Mouse (Mus musculus) hindbrain, embryonic 11.5 days (tissue): ENCODE measurements at regions not wholly inside any gene's neighbourhood (a gene's known extent, or its start where the extent isn't known, plus 50 kb on each side); places are given as distances from the start of the nearest gene placed in this dataset.
"Not testable (repeated sequence)": the region's sequence is repeated elsewhere in the genome, so short reads cannot be mapped to it uniquely, and the experiment has no call there.

Source experiments
- ATAC-seq: fragments of 200-750 bp; cut with Nextera tagmentation; 2 replicates; pipeline ENCODE4 v1.8.0; 2017; ENCODE audit warnings: mild to moderate bottlenecking, moderate TSS enrichment, moderate library complexity; ENCODE audit not compliant: low FRiP score
- DNase-seq: peaks from one replicate; pipeline ENCODE4 v3.0.0-alpha.2; 2015; ENCODE audit warnings: low spot score
- H3K27ac ChIP-seq: fragments of 300-500 bp; sonication (generic); 2 replicates; pipeline ENCODE4 v1.5.1; 2014; ENCODE audit warnings: mild to moderate bottlenecking, low read depth, low read length
- H3K27me3 ChIP-seq: fragments of 300-500 bp; sonication (generic); 2 replicates; pipeline ENCODE4 v1.6.1; 2014; ENCODE audit warnings: mild to moderate bottlenecking, low read length, moderate library complexity, mixed read lengths; ENCODE audit not compliant: control insufficient read depth, insufficient read depth
- H3K36me3 ChIP-seq: fragments of 300-500 bp; sonication (generic); 2 replicates; pipeline ENCODE4 v1.6.1; 2014; ENCODE audit warnings: mild to moderate bottlenecking, low read length, moderate library complexity, mixed read lengths; ENCODE audit not compliant: control insufficient read depth, insufficient read depth
- H3K4me1 ChIP-seq: fragments of 300-500 bp; sonication (generic); replicated peaks from 2 replicates; pipeline ENCODE4 v1.6.1; 2014; ENCODE audit warnings: low read length, mixed read lengths; ENCODE audit not compliant: control insufficient read depth, insufficient read depth
- H3K4me2 ChIP-seq: fragments of 300-500 bp; sonication (generic); replicated peaks from 2 replicates; pipeline ENCODE4 v1.6.1; 2014; ENCODE audit warnings: mild to moderate bottlenecking, low read depth, low read length
- H3K4me3 ChIP-seq: fragments of 300-500 bp; sonication (generic); 2 replicates; pipeline ENCODE4 v1.5.1; 2014; ENCODE audit warnings: low read depth, low read length
- H3K9ac ChIP-seq: fragments of 300-500 bp; sonication (generic); 2 replicates; pipeline ENCODE4 v1.6.1; 2014; ENCODE audit warnings: low read depth, low read length
- H3K9me3 ChIP-seq: fragments of 300-500 bp; sonication (generic); 2 replicates; pipeline ENCODE4 v1.6.1; 2016; ENCODE audit warnings: low read length; ENCODE audit not compliant: control insufficient read depth
- WGBS: fragments of 180-500 bp; shearing (Covaris S2); extraction: QIAGEN DNeasy Blood & Tissue Kit; methylation state at CpG from one replicate; pipeline ENCODE4 v1.1.7; 2014; 5-methylcytosine and 5-hydroxymethylcytosine counted together

DNA sequence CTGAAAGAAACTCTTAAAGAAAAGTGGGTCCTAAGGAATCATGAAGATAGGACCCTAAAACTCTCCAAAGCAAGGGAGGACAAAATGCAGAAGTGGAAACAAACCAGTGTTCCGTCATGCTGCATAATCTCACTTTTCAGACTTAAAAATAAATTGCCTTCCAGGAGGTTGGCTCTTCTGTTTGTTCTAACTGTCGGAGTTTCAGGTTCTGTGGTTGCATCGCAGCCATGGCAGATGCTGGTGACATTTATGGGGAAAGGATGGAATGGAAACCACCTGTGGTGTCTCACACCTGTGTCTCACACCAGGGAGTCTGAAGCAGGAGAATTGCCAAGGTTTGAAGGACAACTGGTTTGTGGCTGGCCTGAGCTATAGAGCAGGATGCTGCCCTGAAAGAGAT is 50.9 kb upstream of the Hivep1 start:
- no peak overlapping the region for H3K4me3 ChIP-seq
- ATAC-seq (no peak), DNase-seq (no peak)
- no peaks in the 10 kb centered on the region for H3K36me3 ChIP-seq
- H3K27ac ChIP-seq, result no peak overlapping the region
- no peak overlapping the region for H3K9ac ChIP-seq
- H3K27me3 ChIP-seq, result no peaks in the 10 kb centered on the region
- 76% methylated on average over 3 of the region's 3 CpGs for WGBS
- no peak overlapping the region for H3K4me2 ChIP-seq
- H3K4me1 ChIP-seq, result no peaks in the 10 kb centered on the region
- no peaks in the 10 kb centered on the region for H3K9me3 ChIP-seq

DNA sequence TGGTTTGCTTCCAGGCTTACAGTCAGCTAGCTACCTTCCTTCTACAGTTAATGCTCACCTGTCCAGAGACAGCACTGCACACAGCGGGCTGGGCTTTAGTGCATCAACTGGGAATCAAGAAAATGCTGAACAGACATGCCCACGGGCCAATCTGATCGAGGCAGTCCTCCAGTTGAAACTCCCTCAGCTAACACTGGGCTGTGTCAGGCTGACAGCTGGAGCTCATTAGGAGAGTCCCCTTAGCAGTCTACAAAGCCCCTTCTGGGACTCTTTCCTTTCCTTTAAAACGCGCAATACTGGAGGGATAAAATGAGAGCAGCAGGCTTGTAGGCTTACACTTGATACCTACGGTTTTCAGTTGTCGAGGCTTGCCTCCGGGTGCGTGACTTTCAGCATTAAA is 53.9 kb upstream of the Hivep1 start:
- ATAC-seq (no peak), DNase-seq (peak; percentile 31)
- Histone ChIP-seq H3K4me1 (no peaks in the 10 kb centered on the region), H3K27me3 (no peaks in the 10 kb centered on the region), H3K4me3 (no peak overlapping the region), H3K9me3 (no peaks in the 10 kb centered on the region), H3K36me3 (no peaks in the 10 kb centered on the region), H3K9ac (no peak overlapping the region), H3K4me2 (no peak overlapping the region), H3K27ac (no peak overlapping the region)
- WGBS, result 58% methylated on average over 9 of the region's 9 CpGs

DNA sequence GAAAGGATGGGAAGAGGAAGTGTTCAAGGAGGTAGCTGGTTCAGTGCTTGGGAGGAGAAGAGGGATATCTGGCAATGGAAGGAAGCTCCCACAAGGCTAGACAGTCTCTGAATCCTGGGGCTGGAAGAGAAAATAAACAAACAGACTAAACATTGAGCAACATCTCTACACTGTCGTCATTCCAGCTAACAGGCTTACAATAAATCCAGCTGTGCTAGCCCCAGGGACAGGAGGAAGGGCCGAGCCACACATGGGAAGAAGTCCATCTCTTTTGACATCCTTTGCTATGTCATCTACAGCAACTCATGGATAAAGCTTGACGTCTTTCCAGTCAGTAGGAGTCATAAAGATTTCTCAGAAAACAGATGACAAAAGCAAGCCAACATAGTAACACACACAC is 57.7 kb upstream of the Hivep1 start:
- no peaks in the 10 kb centered on the region for H3K27me3 ChIP-seq
- DNase-seq (no peak), ATAC-seq (no peak)
- H3K36me3 ChIP-seq, result no peaks in the 10 kb centered on the region
- no peak overlapping the region for H3K4me3 ChIP-seq
- H3K27ac ChIP-seq, result no peak overlapping the region
- no peak overlapping the region for H3K9ac ChIP-seq
- no peaks in the 10 kb centered on the region for H3K4me1 ChIP-seq
- 68% methylated on average over 3 of the region's 3 CpGs for WGBS
- H3K4me2 ChIP-seq, result no peak overlapping the region
- H3K9me3 ChIP-seq, result no peaks in the 10 kb centered on the region

DNA sequence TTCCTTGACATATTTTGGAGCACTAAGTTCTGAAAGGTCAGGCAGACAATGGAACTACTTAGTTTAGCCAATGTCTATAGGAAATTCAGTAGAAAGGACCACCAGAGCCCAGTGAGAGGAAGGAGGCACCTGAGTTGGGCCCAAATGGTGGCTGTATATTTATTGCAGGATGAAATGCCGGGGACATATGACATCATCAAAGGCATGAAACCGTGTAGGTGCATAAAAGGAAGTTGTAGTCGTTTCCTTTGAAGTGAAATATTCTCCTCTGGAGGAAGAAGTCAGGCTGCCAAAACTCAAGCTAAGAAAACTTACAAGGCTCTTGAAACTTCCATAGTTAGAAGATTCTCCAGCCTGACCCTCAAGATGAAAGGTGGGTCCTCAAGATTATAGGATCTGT is 75.9 kb upstream of the Hivep1 start:
- H3K36me3 ChIP-seq, result no peaks in the 10 kb centered on the region
- no peaks in the 10 kb centered on the region for H3K9me3 ChIP-seq
- H3K27ac ChIP-seq, result no peak overlapping the region
- no peaks in the 10 kb centered on the region for H3K27me3 ChIP-seq
- ATAC-seq, result no peak
- no peak overlapping the region for H3K4me2 ChIP-seq
- no peaks in the 10 kb centered on the region for H3K4me1 ChIP-seq
- no peak overlapping the region for H3K9ac ChIP-seq
- H3K4me3 ChIP-seq, result no peak overlapping the region
- DNase-seq, result no peak
- WGBS, result 81% methylated on average over 3 of the region's 3 CpGs

DNA sequence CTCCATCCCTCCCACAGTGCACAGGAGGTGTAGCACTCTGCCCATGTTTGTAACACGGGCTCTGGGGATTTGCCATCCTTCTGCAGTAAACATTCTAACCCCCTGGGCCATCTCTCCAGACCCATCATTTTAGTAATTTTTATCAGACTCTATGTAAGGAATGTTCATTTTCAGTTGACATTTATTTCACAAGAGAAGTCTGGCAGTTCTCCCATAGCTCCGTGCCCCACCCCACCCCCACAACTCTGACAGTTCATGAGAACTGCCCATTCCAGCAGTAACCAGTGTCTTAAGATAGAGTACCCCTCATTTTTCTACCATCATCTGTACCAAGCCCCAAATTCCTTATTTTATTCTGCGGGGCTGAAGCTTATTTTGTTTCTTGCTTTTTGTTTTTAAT is 88.9 kb upstream of the Hivep1 start:
- no peak overlapping the region for H3K4me3 ChIP-seq
- H3K4me2 ChIP-seq, result no peak overlapping the region
- H3K36me3 ChIP-seq, result no peaks in the 10 kb centered on the region
- DNase-seq (no peak), ATAC-seq (no peak)
- no peak overlapping the region for H3K9ac ChIP-seq
- 79% methylated on average over 3 of the region's 3 CpGs for WGBS
- H3K27ac ChIP-seq, result no peak overlapping the region
- no peaks in the 10 kb centered on the region for H3K4me1 ChIP-seq
- no peaks in the 10 kb centered on the region for H3K27me3 ChIP-seq
- H3K9me3 ChIP-seq, result no peaks in the 10 kb centered on the region

DNA sequence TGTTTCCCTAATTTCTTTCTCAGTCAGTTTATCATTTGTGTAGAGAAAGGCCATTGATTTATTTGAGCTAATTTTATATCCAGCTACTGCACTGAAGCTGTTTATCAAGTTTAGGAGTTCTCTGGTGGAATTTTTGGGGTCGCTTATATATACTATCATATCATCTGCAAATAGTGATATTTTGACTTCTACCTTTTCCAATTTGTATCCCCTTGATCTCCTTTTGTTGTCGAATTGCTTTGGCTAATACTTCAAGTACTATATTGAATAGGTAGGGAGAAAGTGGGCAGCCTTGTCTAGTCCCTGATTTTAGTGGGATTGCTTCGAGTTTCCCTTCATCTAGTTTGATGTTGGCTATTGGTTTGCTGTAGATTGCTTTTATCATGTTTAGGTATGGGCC is 90.9 kb upstream of the Hivep1 start:
- H3K36me3 ChIP-seq, H3K27ac ChIP-seq, H3K9ac ChIP-seq, H3K4me2 ChIP-seq, H3K4me1 ChIP-seq, ATAC-seq, H3K9me3 ChIP-seq, DNase-seq, H3K4me3 ChIP-seq, H3K27me3 ChIP-seq: not testable (repeated sequence)
- WGBS, result 84% methylated on average over 3 of the region's 3 CpGs

DNA sequence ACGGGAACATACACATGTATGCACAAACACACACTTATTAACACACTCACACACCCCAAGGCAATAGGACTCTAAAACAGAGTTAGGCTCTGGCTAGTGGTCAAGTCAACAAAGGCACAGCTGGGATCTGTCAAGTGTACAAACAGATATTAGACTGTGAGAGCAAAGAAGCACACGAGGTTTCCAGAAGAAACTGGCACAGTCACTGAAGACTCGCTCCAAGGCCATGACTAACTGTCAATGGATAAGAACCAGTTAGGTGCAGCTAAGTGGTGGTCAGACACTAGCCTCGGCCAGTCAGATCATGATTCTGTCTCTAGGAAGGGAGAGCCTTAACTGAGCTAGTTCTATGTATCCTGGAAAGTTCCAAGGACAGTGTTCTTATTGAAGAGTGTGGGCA is 93.9 kb upstream of the Hivep1 start:
- Histone ChIP-seq H3K9ac (no peak overlapping the region), H3K4me3 (no peak overlapping the region), H3K27ac (no peak overlapping the region), H3K27me3 (no peaks in the 10 kb centered on the region), H3K4me2 (no peak overlapping the region), H3K4me1 (no peaks in the 10 kb centered on the region), H3K36me3 (no peaks in the 10 kb centered on the region), H3K9me3 (no peaks in the 10 kb centered on the region)
- WGBS, result 88% methylated on average over 4 of the region's 4 CpGs
- ATAC-seq (no peak), DNase-seq (no peak)

DNA sequence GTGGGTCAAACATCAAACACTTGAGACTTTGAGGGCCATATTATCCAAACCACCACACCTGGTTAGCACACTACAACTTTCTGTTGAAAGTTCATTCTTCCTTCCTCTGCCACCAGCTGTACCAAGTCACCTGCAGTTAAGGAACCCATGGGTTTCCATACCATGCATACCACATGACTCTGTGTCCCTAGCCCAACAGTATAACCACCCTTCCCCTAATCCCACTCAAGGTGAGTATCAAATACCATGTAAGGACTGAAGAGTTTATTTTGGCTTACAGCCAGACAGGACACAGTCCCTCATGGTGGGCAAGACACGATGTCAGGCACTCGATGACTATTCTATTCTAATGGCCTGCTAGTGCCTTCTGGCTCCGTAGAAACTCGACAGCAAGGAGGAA is 95.9 kb upstream of the Hivep1 start:
- Histone ChIP-seq H3K27ac (no peak overlapping the region), H3K9me3 (no peaks in the 10 kb centered on the region), H3K4me2 (no peak overlapping the region), H3K4me3 (no peak overlapping the region), H3K27me3 (no peaks in the 10 kb centered on the region), H3K4me1 (no peaks in the 10 kb centered on the region), H3K9ac (no peak overlapping the region), H3K36me3 (no peaks in the 10 kb centered on the region)
- DNase-seq (no peak), ATAC-seq (no peak)
- WGBS, result 89% methylated on average over 4 of the region's 4 CpGs

DNA sequence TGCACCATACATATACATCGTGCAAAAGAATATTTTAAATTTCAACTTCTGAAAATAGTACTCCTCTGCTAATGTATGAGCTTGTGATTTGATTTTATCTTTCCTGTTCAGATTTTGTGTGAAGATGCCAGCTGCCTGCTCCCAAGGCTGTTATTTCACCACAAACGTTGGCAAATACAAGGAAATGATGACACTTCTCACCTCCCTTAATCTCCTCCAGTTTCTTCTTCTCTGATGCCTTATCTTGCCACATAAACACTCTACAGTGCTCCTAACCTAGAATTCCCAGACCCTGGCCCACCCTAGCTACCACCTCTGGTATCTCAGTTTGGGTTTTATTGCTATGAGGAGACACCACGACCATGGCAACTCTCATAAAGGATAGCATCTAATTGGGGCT is 96.6 kb upstream of the Hivep1 start:
- DNase-seq (no peak), ATAC-seq (no peak)
- H3K9me3 ChIP-seq, result no peaks in the 10 kb centered on the region
- H3K4me1 ChIP-seq, result no peaks in the 10 kb centered on the region
- H3K4me2 ChIP-seq, result no peak overlapping the region
- no peaks in the 10 kb centered on the region for H3K36me3 ChIP-seq
- no peak overlapping the region for H3K4me3 ChIP-seq
- H3K9ac ChIP-seq, result no peak overlapping the region
- no peaks in the 10 kb centered on the region for H3K27me3 ChIP-seq
- 85% methylated on average over 3 of the region's 3 CpGs for WGBS
- no peak overlapping the region for H3K27ac ChIP-seq
